In the genomic region with DNA sequence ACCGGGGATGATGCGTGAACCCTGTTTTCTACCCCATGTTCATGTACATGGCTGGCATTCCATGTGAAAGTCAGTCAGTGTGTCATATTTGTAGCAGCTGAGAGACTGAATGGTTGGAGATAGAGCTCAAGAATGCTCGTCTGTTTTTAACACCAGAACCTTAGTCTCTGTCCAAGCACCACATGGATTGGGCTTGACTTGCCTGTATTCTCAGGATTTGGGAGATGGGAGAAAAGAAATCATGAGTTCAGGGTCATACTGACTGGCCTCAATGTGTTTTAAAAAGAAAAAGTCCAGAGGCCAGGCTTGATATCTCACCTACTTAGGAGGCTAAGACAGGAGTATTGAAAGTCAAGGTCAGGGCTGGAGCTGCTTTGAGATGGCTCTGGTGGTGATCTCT, we compare ENCODE assay signal across 8 mouse cellular contexts. TPM values are rescaled to one million over a fixed set of nuclear protein-coding genes. Genes with fewer than 3 reads are reported as not detected.
A peak's percentile ranks its signal among the peaks of the same experiment; 100 is the strongest.
DNase-seq lines count a peak whose midpoint lies in the region; ATAC-seq and TF ChIP-seq lines count a peak whose summit lies in the region.

No protein-coding gene starts in this region.

- peaks cover 25 to 48% of the 10 kb centered on the region in 2 experiments for H3K4me1 ChIP-seq in MEL (ENCODE audit: control insufficient read depth in 1 of 2, insufficient read depth in 2 of 2, low read length in 2 of 2)
- peaks cover 47% of the 10 kb centered on the region for H3K4me1 ChIP-seq in heart, embryonic 16.5 days (ENCODE audit: control insufficient read depth, insufficient read depth, low read length)

- H3K36me3 ChIP-seq in MEL (ENCODE audit: control insufficient read depth in 1 of 2, insufficient read depth in 2 of 2, low read length in 2 of 2) (peaks cover 8 to 47% of the 10 kb centered on the region in 2 experiments), macrophage (ENCODE audit: inconsistent target) (no peaks in the 10 kb centered on the region)
- H3K36me3 ChIP-seq in heart, embryonic 16.5 days (ENCODE audit: control insufficient read depth, insufficient read depth), result peaks cover 6% of the 10 kb centered on the region

- no peaks in the 10 kb centered on the region for H3K27me3 ChIP-seq in MEL (ENCODE audit: control insufficient read depth in 1 of 2, insufficient read depth in 2 of 2, low read length in 2 of 2)
- no peaks in the 10 kb centered on the region for H3K27me3 ChIP-seq in heart, embryonic 16.5 days (ENCODE audit: control insufficient read depth, insufficient read depth, low read length)

- WGBS in heart, embryonic 16.5 days, result 11% methylated on average over 3 of the region's 3 CpGs
- WGBS in macrophage (ENCODE audit: missing documents), result 20% methylated on average over 3 of the region's 3 CpGs

- H3K4me3 ChIP-seq in MEL (ENCODE audit: control insufficient read depth in 1 of 2, insufficient read depth in 1 of 2, low read depth in 2 of 2, low read length in 2 of 2), result peak overlapping the region; percentile 87 to 94
- peak overlapping the region; percentile 80 for H3K4me3 ChIP-seq in heart, embryonic 16.5 days (ENCODE audit: low read length)
- peak overlapping the region; percentile 90 for H3K4me3 ChIP-seq in macrophage (ENCODE audit: inconsistent target)

- H3K9ac ChIP-seq in MEL (ENCODE audit: control insufficient read depth, low read depth, low read length, poor library complexity, severe bottlenecking), result peak overlapping the region; percentile 97
- H3K9ac ChIP-seq in heart, embryonic 16.5 days (ENCODE audit: low read length), result peak overlapping the region; percentile 96

- 0 out of 6 replicates have a peak, but pooled peaks of 1 of the 3 experiments have one; percentile 4 for TF ChIP-seq CTCF in MEL (IDR thresholded peaks at IDR 0.05 in 2 of 3, conservative IDR thresholded peaks at IDR 0.05 in 1 of 3; ENCODE audit: control insufficient read depth in 1 of 3, insufficient read depth in 1 of 3, low read depth in 2 of 3, low read length in 3 of 3, poor library complexity in 1 of 3, severe bottlenecking in 1 of 3)

- H3K9me3 ChIP-seq in MEL (replicated peaks; ENCODE audit: insufficient read depth, low read length), result no peaks in the 10 kb centered on the region
- H3K9me3 ChIP-seq in heart, embryonic 16.5 days (replicated peaks; ENCODE audit: control insufficient read depth, low read length), result no peaks in the 10 kb centered on the region

- TF ChIP-seq RAD21 in MEL (IDR thresholded peaks at IDR 0.05; ENCODE audit: low read depth, low read length), result no peak

- H3K79me2 ChIP-seq in MEL (ENCODE audit: control insufficient read depth, insufficient read depth, low read length, poor library complexity) (peaks cover 69% of the 10 kb centered on the region), macrophage (ENCODE audit: inconsistent target) (peaks cover 59% of the 10 kb centered on the region)

- DNase-seq in gastrocnemius, postnatal 10 days, result peak; percentile 1
- no peak for DNase-seq in gastrocnemius, adult 18-20 months (ENCODE audit: low spot score)
- DNase-seq in MEL (ENCODE audit: low read depth, low spot score), result peak; percentile 39
- no peak for DNase-seq in ovary, postnatal 14 days (ENCODE audit: low spot score)
- no peak for DNase-seq in layer of hippocampus, postnatal 25 days (ENCODE audit: extremely low spot score in 1 of 2, low spot score in 1 of 2)

- H3K27ac ChIP-seq in MEL (ENCODE audit: control insufficient read depth, low read depth, low read length) (peak overlapping the region; percentile 93), macrophage (peak overlapping the region; percentile 93)
- peak overlapping the region; percentile 96 for H3K27ac ChIP-seq in heart, embryonic 16.5 days (ENCODE audit: low read length)

- TF ChIP-seq POLR2A in MEL (IDR thresholded peaks at IDR 0.05; ENCODE audit: control insufficient read depth in 1 of 2, insufficient read depth in 1 of 2, low read depth in 1 of 2, low read length in 2 of 2, poor library complexity in 1 of 2), result no peak

- peak overlapping the region; percentile 79 for H3K4me2 ChIP-seq in heart, embryonic 16.5 days (ENCODE audit: low read depth, low read length)

- ATAC-seq in heart, embryonic 16.5 days (replicated peaks; ENCODE audit: extremely low read depth, insufficient read depth, low FRiP score), result no peak
- ATAC-seq in CD4-positive, CD25-positive, alpha-beta regulatory T cell, adult 4 months, result no peak

- TF ChIP-seq EP300 in MEL (IDR thresholded peaks at IDR 0.05; ENCODE audit: low read depth in 1 of 2, low read length in 2 of 2), result no peak

RNA-seq across cellular contexts. Expression of gene Atf5, which starts 1.0 kb away (rescaled TPM):
- total RNA-seq in gastrocnemius, postnatal 10 days (2021), result 10 to 100 TPM; 55.1 to 60.5 TPM
- total RNA-seq in gastrocnemius, adult 18-20 months (2021), result 10 to 100 TPM; 62.4 to 99.0 TPM
- 17.6 and 19.6 TPM in 2 replicates for total RNA-seq in MEL (2012; rRNA removed)
- polyA plus RNA-seq in MEL (2012; ENCODE audit: insufficient read depth in 1 of 2, insufficient read length in 2 of 2, low read depth in 1 of 2, low replicate concordance in 2 of 2, missing spikeins in 1 of 2) (10 to 100 TPM in 1 of 2 experiments, not detected in 1; 95.5 TPM), macrophage (2018) (29.8 to 55.7 TPM (median 36.4 TPM) in 3 replicates)
- 2.3 and 2.4 TPM in 2 replicates for polyA plus RNA-seq in heart, embryonic 16.5 days (2015; fragmentation: Nextera tagmentation; extraction: Ambion mirVana)
- total RNA-seq in macrophage (2018; cell fraction: chromatin; rRNA removed), result 10 to 100 TPM in 16 of 26 experiments, 1 to 10 TPM in 10; 4.9 to 59.2 (median 10.8) TPM
- total RNA-seq in macrophage (2018; cell fraction: cytosol; rRNA removed), result 10 to 100 TPM; 34.7 to 78.3 (median 52.0) TPM
- 10 to 100 TPM; 17.6 to 77.3 (median 31.7) TPM for total RNA-seq in macrophage (2018; cell fraction: nucleus; rRNA removed)
- under 1 TPM; 0.19 to 0.35 TPM for polyA plus RNA-seq in CD4-positive, CD25-positive, alpha-beta regulatory T cell, adult 4 months (2017; shearing (Covaris generic))
- 10 to 100 TPM; 26.7 to 31.2 TPM for total RNA-seq in layer of hippocampus, postnatal 25 days (2021)

RNA-seq across cellular contexts. Expression of gene Il4i1, which starts 1.3 kb away (rescaled TPM):
- total RNA-seq in gastrocnemius, postnatal 10 days (2021), result 1 to 10 TPM; 1.9 to 2.3 TPM
- total RNA-seq in gastrocnemius, adult 18-20 months (2021), result 1 to 10 TPM; 2.3 to 3.5 TPM
- total RNA-seq in MEL (2012; rRNA removed), result 0.73 and 0.92 TPM in 2 replicates
- polyA plus RNA-seq in MEL (2012; ENCODE audit: insufficient read depth in 1 of 2, insufficient read length in 2 of 2, low read depth in 1 of 2, low replicate concordance in 2 of 2, missing spikeins in 1 of 2) (under 1 TPM in 1 of 2 experiments, not detected in 1; 0.54 TPM), macrophage (2018) (2.3 to 2.8 TPM (median 2.7 TPM) in 3 replicates)
- polyA plus RNA-seq in heart, embryonic 16.5 days (2015; fragmentation: Nextera tagmentation; extraction: Ambion mirVana), result 2.4 and 4.6 TPM in 2 replicates
- 100 to 1,000 TPM in 1 of 26 experiments, 10 to 100 TPM in 22, 1 to 10 TPM in 3; 6.1 to 148 (median 24.7) TPM for total RNA-seq in macrophage (2018; cell fraction: chromatin; rRNA removed)
- 10 to 100 TPM in 3 of 26 experiments, 1 to 10 TPM in 23; 1.1 to 21.6 (median 4.6) TPM for total RNA-seq in macrophage (2018; cell fraction: cytosol; rRNA removed)
- total RNA-seq in macrophage (2018; cell fraction: nucleus; rRNA removed), result 100 to 1,000 TPM in 2 of 26 experiments, 10 to 100 TPM in 23, 1 to 10 TPM in 1; 9.4 to 314 (median 22.8) TPM
- 1 to 10 TPM; 1.9 to 3.6 TPM for polyA plus RNA-seq in CD4-positive, CD25-positive, alpha-beta regulatory T cell, adult 4 months (2017; shearing (Covaris generic))
- total RNA-seq in layer of hippocampus, postnatal 25 days (2021), result 1 to 10 TPM; 1.4 to 2.4 TPM

RNA-seq across cellular contexts. Expression of gene Nup62, which starts 1.6 kb away (rescaled TPM):
- total RNA-seq in gastrocnemius, postnatal 10 days (2021), result 10 to 100 TPM; 28.0 to 35.3 TPM
- total RNA-seq in gastrocnemius, adult 18-20 months (2021), result 10 to 100 TPM; 20.1 to 25.2 TPM
- total RNA-seq in MEL (2012; rRNA removed), result 136 and 137 TPM in 2 replicates
- polyA plus RNA-seq in MEL (2012; ENCODE audit: insufficient read depth in 1 of 2, insufficient read length in 2 of 2, low read depth in 1 of 2, low replicate concordance in 2 of 2, missing spikeins in 1 of 2) (100 to 1,000 TPM in 1 of 2 experiments, not detected in 1; 235 TPM), macrophage (2018) (60.3 to 113 TPM (median 73.8 TPM) in 3 replicates)
- 79.2 and 81.5 TPM in 2 replicates for polyA plus RNA-seq in heart, embryonic 16.5 days (2015; fragmentation: Nextera tagmentation; extraction: Ambion mirVana)
- 10 to 100 TPM in 24 of 26 experiments, 1 to 10 TPM in 2; 7.9 to 35.5 (median 17.8) TPM for total RNA-seq in macrophage (2018; cell fraction: chromatin; rRNA removed)
- total RNA-seq in macrophage (2018; cell fraction: cytosol; rRNA removed), result 10 to 100 TPM; 41.8 to 65.9 (median 52.2) TPM
- 10 to 100 TPM; 17.7 to 43.3 (median 33.1) TPM for total RNA-seq in macrophage (2018; cell fraction: nucleus; rRNA removed)
- polyA plus RNA-seq in CD4-positive, CD25-positive, alpha-beta regulatory T cell, adult 4 months (2017; shearing (Covaris generic)), result 10 to 100 TPM; 27.3 to 57.8 TPM
- total RNA-seq in layer of hippocampus, postnatal 25 days (2021), result 10 to 100 TPM; 30.7 to 31.1 TPM

RNA-seq across cellular contexts. Expression of gene Akt1s1, which starts 31.4 kb away (rescaled TPM):
- 10 to 100 TPM; 84.2 to 86.4 TPM for total RNA-seq in gastrocnemius, postnatal 10 days (2021)
- 100 to 1,000 TPM; 130 to 144 TPM for total RNA-seq in gastrocnemius, adult 18-20 months (2021)
- total RNA-seq in MEL (2012; rRNA removed), result 32.0 and 37.3 TPM in 2 replicates
- polyA plus RNA-seq in MEL (2012; ENCODE audit: insufficient read depth in 1 of 2, insufficient read length in 2 of 2, low read depth in 1 of 2, low replicate concordance in 2 of 2, missing spikeins in 1 of 2), result 10 to 100 TPM in 1 of 2 experiments, not detected in 1; 71.8 TPM
- 103 and 104 TPM in 2 replicates for polyA plus RNA-seq in heart, embryonic 16.5 days (2015; fragmentation: Nextera tagmentation; extraction: Ambion mirVana)
- 10 to 100 TPM; 10.1 to 70.6 (median 25.0) TPM for total RNA-seq in macrophage (2018; cell fraction: chromatin; rRNA removed)
- 10 to 100 TPM; 22.9 to 69.0 (median 54.8) TPM for total RNA-seq in macrophage (2018; cell fraction: cytosol; rRNA removed)
- 10 to 100 TPM; 13.3 to 58.4 (median 33.6) TPM for total RNA-seq in macrophage (2018; cell fraction: nucleus; rRNA removed)
- 33.4 to 56.3 TPM (median 49.1 TPM) in 3 replicates for polyA plus RNA-seq in macrophage (2018)
- polyA plus RNA-seq in CD4-positive, CD25-positive, alpha-beta regulatory T cell, adult 4 months (2017; shearing (Covaris generic)), result 1 to 10 TPM; 1.2 to 3.1 TPM
- 10 to 100 TPM; 76.1 to 79.5 TPM for total RNA-seq in layer of hippocampus, postnatal 25 days (2021)

RNA-seq across cellular contexts. Expression of gene Tbc1d17, which starts 31.4 kb away (rescaled TPM):
- 10 to 100 TPM; 41.7 to 49.0 TPM for total RNA-seq in gastrocnemius, postnatal 10 days (2021)
- 10 to 100 TPM; 46.8 to 61.0 TPM for total RNA-seq in gastrocnemius, adult 18-20 months (2021)
- 16.7 and 16.9 TPM in 2 replicates for total RNA-seq in MEL (2012; rRNA removed)
- polyA plus RNA-seq in MEL (2012; ENCODE audit: insufficient read depth in 1 of 2, insufficient read length in 2 of 2, low read depth in 1 of 2, low replicate concordance in 2 of 2, missing spikeins in 1 of 2), result 10 to 100 TPM in 1 of 2 experiments, not detected in 1; 29.5 TPM
- 60.5 and 62.3 TPM in 2 replicates for polyA plus RNA-seq in heart, embryonic 16.5 days (2015; fragmentation: Nextera tagmentation; extraction: Ambion mirVana)
- 100 to 1,000 TPM in 12 of 26 experiments, 10 to 100 TPM in 14; 32.8 to 197 (median 94.9) TPM for total RNA-seq in macrophage (2018; cell fraction: chromatin; rRNA removed)
- total RNA-seq in macrophage (2018; cell fraction: cytosol; rRNA removed), result 10 to 100 TPM; 17.1 to 50.9 (median 28.5) TPM
- 100 to 1,000 TPM in 1 of 26 experiments, 10 to 100 TPM in 25; 29.7 to 111 (median 46.6) TPM for total RNA-seq in macrophage (2018; cell fraction: nucleus; rRNA removed)
- 25.6 to 51.8 TPM (median 28.3 TPM) in 3 replicates for polyA plus RNA-seq in macrophage (2018)
- 10 to 100 TPM; 64.8 to 85.3 TPM for polyA plus RNA-seq in CD4-positive, CD25-positive, alpha-beta regulatory T cell, adult 4 months (2017; shearing (Covaris generic))
- total RNA-seq in layer of hippocampus, postnatal 25 days (2021), result 10 to 100 TPM; 59.0 to 61.0 TPM

Comparison
In these comparisons a context has a peak if more than half of its experiments do, and no peak if none do; other contexts are left out.
1. DNase-seq: peak in gastrocnemius, postnatal 10 days (single experiment) and MEL (single experiment); none in gastrocnemius, adult 18-20 months (single experiment), ovary, postnatal 14 days (single experiment) and layer of hippocampus, postnatal 25 days (0 of 2).
2. Peak in every context shown above with its lines, with median percentiles within 50 percentile points of each other: H3K27ac ChIP-seq and H3K4me3 ChIP-seq.